Mouse (Mus musculus) intestine, embryonic 15.5 days (tissue): ENCODE measurements at regions not wholly inside any gene's neighbourhood (a gene's known extent, or its start where the extent isn't known, plus 50 kb on each side); places are given as distances from the start of the nearest gene placed in this dataset.

Experiments
- ATAC-seq: fragments of 200-750 bp; cut with Nextera tagmentation; 2 replicates; pipeline ENCODE4 v1.8.0; 2017; ENCODE audit warnings: moderate TSS enrichment, moderate library complexity
- H3K27ac ChIP-seq: fragments of 300-500 bp; sonication (generic); 2 replicates; pipeline ENCODE4 v1.5.1; 2015; ENCODE audit warnings: mild to moderate bottlenecking, inconsistent platforms
- H3K27me3 ChIP-seq: fragments of 300-500 bp; sonication (generic); replicated peaks from 2 replicates; pipeline ENCODE4 v1.6.1; 2015; ENCODE audit warnings: inconsistent platforms
- H3K36me3 ChIP-seq: fragments of 300-500 bp; sonication (generic); 2 replicates; pipeline ENCODE4 v1.6.1; 2015; ENCODE audit warnings: inconsistent platforms
- H3K4me1 ChIP-seq: fragments of 300-500 bp; sonication (generic); replicated peaks from 2 replicates; pipeline ENCODE4 v1.6.1; 2015; ENCODE audit warnings: inconsistent platforms
- H3K4me2 ChIP-seq: fragments of 300-500 bp; sonication (generic); replicated peaks from 2 replicates; pipeline ENCODE4 v1.6.1; 2015; ENCODE audit warnings: mild to moderate bottlenecking, inconsistent platforms
- H3K4me3 ChIP-seq: fragments of 300-500 bp; sonication (generic); replicated peaks from 2 replicates; pipeline ENCODE4 v1.5.1; 2015; ENCODE audit warnings: inconsistent platforms
- H3K9ac ChIP-seq: fragments of 300-500 bp; sonication (generic); 2 replicates; pipeline ENCODE4 v1.6.1; 2015; ENCODE audit warnings: inconsistent platforms
- H3K9me3 ChIP-seq: fragments of 300-500 bp; sonication (generic); 2 replicates; pipeline ENCODE4 v1.6.1; 2016; ENCODE audit warnings: inconsistent platforms
- WGBS: fragments of 180-500 bp; shearing (Covaris S2); methylation state at CpG from one replicate; pipeline ENCODE4 v1.1.7; 2015; 5-methylcytosine and 5-hydroxymethylcytosine counted together

- Histone ChIP-seq H3K9ac (no peak overlapping the region), H3K4me1 (peaks cover 6% of the 10 kb centered on the region; the same call in 1 of the 2 replicates), H3K27me3 (no peaks in the 10 kb centered on the region), H3K4me3 (no peak overlapping the region), H3K36me3 (no peaks in the 10 kb centered on the region), H3K27ac (no peak overlapping the region), H3K9me3 (no peaks in the 10 kb centered on the region), H3K4me2 (no peak overlapping the region)
- peak; percentile 85 for ATAC-seq
- WGBS: 43% methylated on average over 4 of the region's 4 CpGs
Observed at GRCm38 (mm10) chr8:8054224-8054916, 606.7 kb downstream of the Efnb2 start.

GRCm38 (mm10) chr8:8051186-8051585, 609.9 kb downstream of the Efnb2 start:
- ATAC-seq: peak; percentile 88
- 13% methylated on average over 3 of the region's 3 CpGs for WGBS
- peak overlapping the region; percentile 62 for H3K27ac ChIP-seq

GRCm38 (mm10) chr8:8050778-8051177, 610.3 kb downstream of the Efnb2 start:
- H3K9me3 ChIP-seq: no peaks in the 10 kb centered on the region
- no peak overlapping the region for H3K4me2 ChIP-seq
- 46% methylated on average over 3 of the region's 3 CpGs for WGBS
- ATAC-seq: peak; percentile 82
- peaks cover 6% of the 10 kb centered on the region; the same call in 1 of the 2 replicates for H3K4me1 ChIP-seq
- H3K27me3 ChIP-seq: no peaks in the 10 kb centered on the region
- H3K9ac ChIP-seq: no peak overlapping the region
- H3K27ac ChIP-seq: peak overlapping the region; percentile 62
- H3K4me3 ChIP-seq: no peak overlapping the region
- no peaks in the 10 kb centered on the region for H3K36me3 ChIP-seq

More at GRCm38 (mm10) chr8:8051186-8051585, 609.9 kb downstream of the Efnb2 start:
- peaks cover 6% of the 10 kb centered on the region; the same call in 1 of the 2 replicates for H3K4me1 ChIP-seq
- H3K9ac ChIP-seq: no peak overlapping the region
- H3K9me3 ChIP-seq: no peaks in the 10 kb centered on the region
- H3K4me3 ChIP-seq: no peak overlapping the region
- no peaks in the 10 kb centered on the region for H3K27me3 ChIP-seq
- no peak overlapping the region for H3K4me2 ChIP-seq
- no peaks in the 10 kb centered on the region for H3K36me3 ChIP-seq

- no peak for ATAC-seq
- no peak overlapping the region for H3K27ac ChIP-seq
- no peaks in the 10 kb centered on the region for H3K9me3 ChIP-seq
- no peaks in the 10 kb centered on the region for H3K4me1 ChIP-seq
- no peak overlapping the region for H3K4me2 ChIP-seq
- H3K9ac ChIP-seq: no peak overlapping the region
- no peaks in the 10 kb centered on the region for H3K27me3 ChIP-seq
- H3K4me3 ChIP-seq: no peak overlapping the region
- H3K36me3 ChIP-seq: no peaks in the 10 kb centered on the region
- 72% methylated on average over 1 of the region's 1 CpGs for WGBS
Observed at GRCm38 (mm10) chr8:8044926-8045325, 616.1 kb downstream of the Efnb2 start.

GRCm38 (mm10) chr8:8044296-8044695, 616.7 kb downstream of the Efnb2 start:
- H3K27me3 ChIP-seq: no peaks in the 10 kb centered on the region
- H3K4me3 ChIP-seq: no peak overlapping the region
- no peak overlapping the region for H3K27ac ChIP-seq
- H3K4me2 ChIP-seq: no peak overlapping the region
- WGBS: 60% methylated on average over 2 of the region's 2 CpGs
- ATAC-seq: no peak
- no peaks in the 10 kb centered on the region for H3K4me1 ChIP-seq
- no peaks in the 10 kb centered on the region for H3K36me3 ChIP-seq
- no peaks in the 10 kb centered on the region for H3K9me3 ChIP-seq
- no peak overlapping the region for H3K9ac ChIP-seq

GRCm38 (mm10) chr8:8037929-8038328, 623.1 kb downstream of the Efnb2 start:
- WGBS: 60% methylated on average over 1 of the region's 1 CpGs
- H3K27ac ChIP-seq: no peak overlapping the region
- H3K4me3 ChIP-seq: no peak overlapping the region
- H3K9ac ChIP-seq: no peak overlapping the region
- H3K4me2 ChIP-seq: no peak overlapping the region
- no peaks in the 10 kb centered on the region for H3K4me1 ChIP-seq
- ATAC-seq: peak; percentile 81
- H3K27me3 ChIP-seq: no peaks in the 10 kb centered on the region
- no peaks in the 10 kb centered on the region for H3K36me3 ChIP-seq
- no peaks in the 10 kb centered on the region for H3K9me3 ChIP-seq

GRCm38 (mm10) chr8:8011151-8011550, 649.9 kb downstream of the Efnb2 start:
- no peak for ATAC-seq
- H3K9ac ChIP-seq: no peak overlapping the region
- no peak overlapping the region for H3K4me2 ChIP-seq
- H3K27ac ChIP-seq: no peak overlapping the region
- H3K4me1 ChIP-seq: no peaks in the 10 kb centered on the region
- H3K27me3 ChIP-seq: no peaks in the 10 kb centered on the region
- H3K36me3 ChIP-seq: no peaks in the 10 kb centered on the region
- no peaks in the 10 kb centered on the region for H3K9me3 ChIP-seq
- no peak overlapping the region for H3K4me3 ChIP-seq
- WGBS: 78% methylated on average over 4 of the region's 4 CpGs

- Histone ChIP-seq H3K36me3 (no peaks in the 10 kb centered on the region), H3K9me3 (no peaks in the 10 kb centered on the region), H3K4me1 (no peaks in the 10 kb centered on the region), H3K4me3 (no peak overlapping the region), H3K27ac (no peak overlapping the region), H3K9ac (no peak overlapping the region), H3K4me2 (no peak overlapping the region), H3K27me3 (no peaks in the 10 kb centered on the region)
- WGBS: 46% methylated on average over 2 of the region's 2 CpGs
- no peak for ATAC-seq
Observed at GRCm38 (mm10) chr8:7994905-7995304, 666.1 kb downstream of the Efnb2 start.

- WGBS: 95% methylated on average over 3 of the region's 3 CpGs
- Histone ChIP-seq H3K4me1 (no peaks in the 10 kb centered on the region), H3K36me3 (no peaks in the 10 kb centered on the region), H3K4me3 (no peak overlapping the region), H3K9ac (no peak overlapping the region), H3K4me2 (no peak overlapping the region), H3K27ac (no peak overlapping the region), H3K9me3 (no peaks in the 10 kb centered on the region), H3K27me3 (no peaks in the 10 kb centered on the region)
- no peak for ATAC-seq
Observed at GRCm38 (mm10) chr8:7988820-7989219, 672.2 kb downstream of the Efnb2 start.

GRCm38 (mm10) chr8:7977020-7977419, 684.0 kb downstream of the Efnb2 start:
- Histone ChIP-seq H3K27me3 (no peaks in the 10 kb centered on the region), H3K4me3 (no peak overlapping the region), H3K9me3 (no peaks in the 10 kb centered on the region), H3K36me3 (no peaks in the 10 kb centered on the region), H3K4me2 (no peak overlapping the region), H3K9ac (no peak overlapping the region), H3K4me1 (no peaks in the 10 kb centered on the region), H3K27ac (no peak overlapping the region)
- no peak for ATAC-seq
- WGBS: 65% methylated on average over 6 of the region's 6 CpGs

GRCm38 (mm10) chr8:7973791-7974190, 687.3 kb downstream of the Efnb2 start:
- no peak for ATAC-seq

GRCm38 (mm10) chr8:7964276-7964675, 696.8 kb downstream of the Efnb2 start:
- Histone ChIP-seq H3K27me3 (no peaks in the 10 kb centered on the region), H3K9me3 (no peaks in the 10 kb centered on the region), H3K36me3 (no peaks in the 10 kb centered on the region), H3K4me3 (no peak overlapping the region), H3K9ac (no peak overlapping the region), H3K27ac (no peak overlapping the region), H3K4me2 (no peak overlapping the region), H3K4me1 (no peaks in the 10 kb centered on the region)
- 95% methylated on average over 2 of the region's 2 CpGs for WGBS
- ATAC-seq: no peak

More at GRCm38 (mm10) chr8:7973791-7974190, 687.3 kb downstream of the Efnb2 start:
- Histone ChIP-seq H3K4me3 (no peak overlapping the region), H3K4me2 (no peak overlapping the region), H3K27me3 (no peaks in the 10 kb centered on the region), H3K27ac (no peak overlapping the region), H3K9me3 (no peaks in the 10 kb centered on the region), H3K4me1 (no peaks in the 10 kb centered on the region), H3K9ac (no peak overlapping the region), H3K36me3 (no peaks in the 10 kb centered on the region)
- WGBS: 92% methylated on average over 4 of the region's 4 CpGs

- H3K4me1 ChIP-seq: no peaks in the 10 kb centered on the region
- H3K27ac ChIP-seq: no peak overlapping the region
- H3K4me3 ChIP-seq: no peak overlapping the region
- no peak overlapping the region for H3K9ac ChIP-seq
- ATAC-seq: no peak
- H3K27me3 ChIP-seq: no peaks in the 10 kb centered on the region
- H3K36me3 ChIP-seq: no peaks in the 10 kb centered on the region
- no peak overlapping the region for H3K4me2 ChIP-seq
- no peaks in the 10 kb centered on the region for H3K9me3 ChIP-seq
Observed at GRCm38 (mm10) chr8:7956745-7957144, 704.3 kb downstream of the Efnb2 start.
